Mouse (Mus musculus): ENCODE measurements around the gene Naaladl2.
A peak's percentile ranks its signal among the peaks of the same experiment; 100 is the strongest.

Naaladl2 gene

GRCm38 (mm10) chr3:24938507-24939182 lies 205.4 kb downstream of the Naaladl2 start:
- no peak for DNase-seq

- no peak for DNase-seq
Measured at GRCm38 (mm10) chr3:24921811-24922210, 222.2 kb downstream of the Naaladl2 start.

DNA sequence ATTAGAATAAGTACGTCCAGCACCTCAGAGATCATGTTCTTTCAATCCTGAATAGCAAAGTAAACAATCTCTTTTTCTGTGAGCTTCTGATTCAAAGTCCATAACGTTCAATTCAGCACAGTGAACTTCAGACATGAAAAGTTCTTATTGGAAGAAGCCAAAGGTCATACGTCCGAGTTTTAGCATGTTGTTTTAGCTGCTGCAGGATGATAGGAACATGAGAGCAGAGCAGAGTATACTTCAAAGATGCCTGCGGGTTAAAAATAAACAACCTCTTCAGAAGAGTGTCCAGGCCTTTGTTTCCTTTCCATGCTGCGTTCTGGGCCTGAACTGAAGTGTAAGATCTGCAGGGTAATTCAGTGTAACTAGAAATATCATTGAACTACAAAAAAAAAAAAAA lies 222.7 kb downstream of the Naaladl2 start:
- no peak for DNase-seq

DNA sequence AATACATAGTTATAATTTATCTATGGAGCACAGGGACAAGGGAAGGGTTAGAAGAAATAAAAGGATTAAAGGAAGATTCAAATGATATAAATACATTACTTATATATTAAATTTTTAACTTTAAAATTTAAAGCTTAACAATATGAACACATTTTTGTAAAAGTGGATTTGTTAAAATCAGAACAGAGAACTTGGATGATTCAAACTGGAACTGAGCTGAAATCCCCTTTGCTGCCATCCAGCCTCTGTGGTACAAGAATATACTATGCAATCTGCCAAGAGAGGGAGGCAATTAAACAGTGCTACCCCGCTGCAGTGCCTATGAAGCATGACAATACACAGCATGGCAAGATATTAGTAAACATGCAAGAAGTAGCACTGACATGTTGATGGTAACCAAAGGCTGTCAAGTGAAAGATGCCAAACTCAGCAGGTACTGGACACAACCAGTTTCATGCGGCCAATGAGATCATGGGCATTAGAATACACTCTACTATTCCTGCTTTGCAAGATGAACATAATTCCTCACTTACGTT lies 238.6 kb downstream of the Naaladl2 start:
- peak; percentile 62 to 73 for DNase-seq

GRCm38 (mm10) chr3:24888801-24889200 lies 255.3 kb downstream of the Naaladl2 start:
- no peak for DNase-seq

- no peak for DNase-seq
Measured at GRCm38 (mm10) chr3:24872254-24872653, 271.8 kb downstream of the Naaladl2 start.

DNA sequence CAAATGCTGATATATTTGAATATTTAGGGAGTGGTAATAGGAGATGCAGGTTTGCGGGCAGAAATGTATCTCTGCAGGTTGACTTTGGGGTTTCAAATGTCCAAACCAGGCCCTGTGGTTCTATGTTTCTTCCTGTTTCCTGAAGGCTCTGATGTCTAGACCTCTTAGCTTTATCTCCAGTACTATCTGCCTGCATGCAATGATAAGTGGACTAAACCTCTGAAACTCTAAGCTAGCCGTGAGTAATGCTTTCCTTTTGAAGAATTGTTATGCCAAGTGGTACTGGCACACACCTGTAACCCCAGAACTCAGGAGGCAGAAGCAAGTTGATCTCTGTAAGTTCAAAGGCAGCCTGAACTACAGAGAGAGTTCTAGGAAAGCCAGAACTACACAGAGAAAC lies 291.1 kb downstream of the Naaladl2 start:
- no peak for DNase-seq

- no peak for DNase-seq
Measured at GRCm38 (mm10) chr3:24796739-24797138, 347.3 kb downstream of the Naaladl2 start.

DNA sequence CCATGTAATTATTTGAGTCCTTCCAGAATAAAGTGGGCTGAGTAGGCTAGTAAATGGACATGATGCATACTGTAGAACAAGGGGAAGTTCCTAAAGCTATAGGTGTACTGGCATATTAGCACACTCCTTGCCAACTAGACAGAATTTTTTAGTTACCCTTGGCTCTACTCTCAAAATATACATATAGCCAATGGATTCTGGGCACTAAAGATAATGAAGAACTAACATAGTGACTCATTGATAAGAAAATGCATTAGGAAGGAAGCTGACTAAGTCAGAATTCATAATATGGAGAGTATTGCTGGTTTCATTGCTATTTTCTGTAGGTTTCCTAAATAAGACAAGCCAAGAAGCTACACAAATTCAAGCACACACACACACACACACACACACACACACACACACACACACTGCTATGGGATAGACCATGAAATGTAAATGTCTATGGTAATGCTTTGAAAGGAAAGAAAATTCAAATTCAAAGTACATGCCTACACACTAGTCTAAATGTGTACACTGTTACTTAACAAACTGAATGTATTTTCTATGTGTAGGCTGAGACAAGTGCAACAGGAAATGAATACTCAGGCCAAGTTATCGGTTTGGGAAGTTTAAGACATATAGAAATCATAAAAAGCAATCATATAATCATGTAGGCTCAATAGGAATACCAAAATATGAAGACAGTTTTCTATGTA lies 356.5 kb downstream of the Naaladl2 start:
- no peak for DNase-seq

GRCm38 (mm10) chr3:24784108-24784507 lies 360.0 kb downstream of the Naaladl2 start:
- DNase-seq, result no peak

DNA sequence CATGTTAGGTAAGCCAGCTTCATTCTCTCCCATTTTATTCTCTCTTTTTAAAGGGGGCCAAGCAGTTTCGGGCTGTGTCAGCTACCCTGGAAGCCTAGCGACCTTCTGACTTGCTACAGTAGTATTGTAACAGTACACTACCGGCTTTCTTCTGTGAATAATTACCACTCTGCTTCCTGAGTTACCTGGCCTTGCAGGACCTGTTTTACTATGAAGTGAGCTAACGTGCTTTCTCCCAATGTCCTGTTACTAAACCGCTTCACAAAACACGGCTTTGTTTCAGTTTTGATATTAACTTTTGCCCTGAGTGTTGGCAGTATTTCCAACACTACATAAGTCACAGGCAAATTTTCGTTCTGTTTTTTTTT lies 360.6 kb downstream of the Naaladl2 start:
- no peak for DNase-seq

GRCm38 (mm10) chr3:24782784-24783461 lies 361.1 kb downstream of the Naaladl2 start:
- DNase-seq, result no peak

DNA sequence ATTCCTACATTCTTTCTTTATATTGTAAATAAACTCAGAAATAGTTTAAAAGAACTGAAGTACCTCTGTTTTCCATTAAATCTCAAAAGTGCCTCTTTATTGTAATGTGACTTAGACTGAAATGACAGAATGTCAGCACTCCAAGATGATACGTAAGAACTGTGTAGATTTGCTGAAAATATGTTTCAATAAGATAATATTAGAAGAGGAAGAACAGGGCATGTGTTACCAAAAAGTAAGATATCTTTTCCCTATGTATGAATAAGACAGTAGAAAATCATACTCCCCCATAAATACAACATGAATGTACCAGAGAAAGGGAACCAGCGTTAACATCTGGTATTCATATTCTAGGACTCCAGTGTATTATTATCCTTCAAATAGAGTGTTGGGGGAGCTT lies 362.4 kb downstream of the Naaladl2 start:
- DNase-seq, result no peak

GRCm38 (mm10) chr3:24778416-24778815 lies 365.6 kb downstream of the Naaladl2 start:
- DNase-seq, result no peak

GRCm38 (mm10) chr3:24749055-24749454 lies 395.0 kb downstream of the Naaladl2 start:
- DNase-seq, result no peak

GRCm38 (mm10) chr3:24747182-24747856 lies 396.7 kb downstream of the Naaladl2 start:
- DNase-seq, result no peak

DNA sequence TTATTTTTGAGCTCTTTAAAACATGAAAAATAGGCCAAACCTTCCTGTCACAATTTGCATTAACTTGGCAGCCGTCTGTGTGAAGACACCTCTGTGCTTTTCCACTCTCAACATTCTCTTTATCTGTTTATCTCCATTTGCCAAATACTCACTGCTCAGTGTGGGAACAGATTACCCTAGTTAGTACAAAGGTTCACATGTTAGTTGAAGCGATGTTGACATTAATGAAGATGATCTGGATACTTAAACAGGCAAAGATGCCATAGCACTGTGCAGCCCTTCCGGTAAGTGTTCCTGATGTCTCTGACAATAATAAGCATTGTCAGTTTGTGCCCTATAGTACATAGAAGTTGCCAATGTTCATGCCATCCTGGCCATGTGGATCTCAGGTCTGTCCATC lies 400.1 kb downstream of the Naaladl2 start:
- no peak for DNase-seq

- peak in 1 of 2 experiments; percentile 13 for DNase-seq
Measured at GRCm38 (mm10) chr3:24719181-24719749, 424.8 kb downstream of the Naaladl2 start.

GRCm38 (mm10) chr3:24714770-24715169 lies 429.3 kb downstream of the Naaladl2 start:
- DNase-seq, result no peak

GRCm38 (mm10) chr3:24705778-24706423 lies 438.2 kb downstream of the Naaladl2 start:
- no peak for DNase-seq

- DNase-seq, result peak; percentile 5 to 13
Measured at GRCm38 (mm10) chr3:24690162-24690915, 453.7 kb downstream of the Naaladl2 start.

Data from cerebellum, postnatal 14 days (tissue).